Mouse (Mus musculus): ENCODE results near the gene Abhd4.
A peak's percentile ranks its signal among the peaks of the same experiment; 100 is the strongest.

The Abhd4 gene

DNA sequence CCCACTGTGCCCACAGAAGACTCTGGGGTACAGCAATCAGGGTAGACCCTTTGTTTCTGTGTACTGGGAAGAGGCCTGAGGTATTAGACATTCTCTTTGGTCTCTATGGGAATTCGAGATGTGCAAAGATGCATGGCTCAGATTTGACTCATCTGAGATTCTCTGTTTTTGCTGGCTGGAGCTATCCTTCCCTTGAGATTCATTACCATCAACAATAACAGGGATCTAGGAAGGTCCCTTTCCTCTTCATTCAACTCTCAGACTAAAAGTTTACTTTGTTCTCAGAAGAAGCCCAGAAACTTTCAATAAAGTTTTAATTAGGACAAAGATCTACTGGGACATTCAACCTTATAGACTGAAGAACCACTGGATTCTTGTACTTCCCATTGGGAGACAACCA, 30.9 kb downstream of the Abhd4 start, which contains the start of gene Olfr49:
Gene Olfr49 (minus strand): TSS at position 101 of the 400 bp plus-strand sequence.
- no peak for DNase-seq (ENCODE audit: low read depth)

DNA sequence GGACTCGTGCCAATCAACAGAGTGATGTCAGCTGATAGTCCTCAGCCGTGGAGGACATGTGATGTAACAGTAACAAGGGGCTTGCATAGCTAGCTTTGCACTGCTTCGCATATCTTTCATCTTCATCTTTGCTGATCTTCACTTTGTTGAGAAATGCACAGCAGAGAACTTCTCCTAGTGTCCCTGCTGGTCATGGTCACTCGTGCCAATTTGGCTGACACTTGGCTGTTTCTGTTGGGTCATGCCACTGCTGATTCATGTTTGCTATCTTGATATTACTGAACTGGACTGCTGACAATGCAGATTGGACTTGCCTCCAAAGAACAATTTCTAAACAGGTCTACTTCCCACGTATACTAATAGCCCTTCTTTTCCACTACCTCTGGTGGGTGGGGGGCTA, 46.1 kb downstream of the Abhd4 start:
- peak; percentile 32 for DNase-seq (ENCODE audit: low read depth)

DNA sequence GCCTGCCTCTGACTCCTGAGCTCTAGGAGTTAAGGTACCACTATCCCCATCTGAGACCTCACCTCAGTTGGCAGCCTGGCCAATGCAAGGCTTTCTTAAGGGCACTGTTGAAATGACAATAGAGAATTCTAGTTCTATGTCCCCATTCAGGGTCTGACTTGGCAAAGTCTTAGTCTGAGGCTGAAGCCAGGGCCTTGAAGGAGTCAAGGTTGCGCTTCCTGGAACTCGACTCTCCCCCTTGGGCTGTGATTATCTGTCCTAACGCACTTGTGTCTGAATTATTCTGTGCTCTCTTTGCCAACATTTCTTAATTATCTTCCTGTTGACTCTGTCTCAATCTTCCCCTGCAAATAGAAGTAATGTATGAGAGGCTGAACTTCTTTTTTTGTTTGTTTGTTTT, 46.7 kb downstream of the Abhd4 start:
- DNase-seq (ENCODE audit: low read depth) = peak; percentile 31

DNA sequence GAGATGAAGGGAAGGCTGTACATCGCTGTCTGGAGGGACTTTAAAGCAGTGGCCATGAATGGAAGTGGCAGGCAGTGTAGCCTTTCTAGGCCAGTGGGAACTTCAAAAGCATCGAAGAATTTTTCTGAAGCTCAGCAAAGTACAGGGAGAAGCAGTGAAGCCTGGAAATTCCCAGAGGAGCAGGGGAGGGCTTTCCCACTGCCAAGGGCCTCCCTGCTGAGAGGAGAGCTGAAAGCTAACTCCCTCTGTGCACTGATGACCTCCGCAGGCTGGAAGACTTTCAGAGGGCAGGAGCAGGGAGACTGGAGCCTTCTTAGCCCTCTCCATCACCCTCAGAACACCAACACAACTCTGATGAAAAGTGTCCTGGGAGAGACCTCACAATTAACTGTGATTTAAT, 57.8 kb downstream of the Abhd4 start:
- no peak for DNase-seq (ENCODE audit: low read depth)

Measured in 416B (cell line).